Mouse (Mus musculus) thymus, postnatal 25 days (tissue): ENCODE measurements around the gene Pmepa1.
A peak's percentile ranks its signal among the peaks of the same experiment; 100 is the strongest.

ENCODE experiments used
- DNase-seq: peaks from one replicate; pipeline ENCODE4 v3.0.0; 2022

The Pmepa1 gene

DNA sequence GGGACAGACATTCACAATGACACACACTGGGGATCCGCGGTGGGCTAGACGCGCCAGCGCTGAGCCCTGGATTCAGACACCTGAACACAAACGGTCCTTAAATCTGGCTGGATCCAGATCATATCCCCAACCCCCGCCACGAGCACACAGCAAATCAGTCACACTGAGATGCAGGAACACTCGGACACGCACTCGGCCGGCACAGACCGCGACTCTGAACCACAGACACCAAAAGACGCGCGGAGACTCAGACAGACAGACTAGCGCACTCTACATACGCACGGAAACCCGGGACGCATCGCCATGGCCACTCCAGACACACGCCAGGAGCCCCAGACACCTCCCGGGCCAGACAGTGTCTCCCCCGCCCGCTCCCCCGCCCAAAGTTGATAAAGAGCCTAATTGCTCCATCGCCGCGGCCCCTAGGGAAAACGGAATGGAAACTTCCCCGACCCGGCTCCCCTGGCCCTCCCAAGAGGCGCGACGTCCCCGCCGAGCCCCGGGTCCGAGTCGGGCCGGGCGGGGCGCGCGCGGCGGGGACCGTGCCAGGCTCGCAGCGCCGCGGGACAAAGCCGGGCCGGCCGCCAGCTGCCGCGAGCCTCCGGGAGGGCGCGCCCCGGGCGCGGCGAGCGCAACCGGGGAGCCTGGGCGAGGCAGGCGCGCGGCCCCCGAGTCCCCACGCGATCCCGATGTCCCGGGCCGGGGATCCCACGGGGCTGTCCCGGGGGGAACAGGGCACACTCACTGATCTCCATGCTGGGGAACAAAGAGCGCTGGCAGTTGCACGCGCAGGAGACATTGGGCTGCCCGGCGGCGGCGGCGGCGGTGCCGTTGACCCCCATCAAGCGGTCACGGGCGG is 761 bp downstream of the Pmepa1 start:
- peak; percentile 51 for DNase-seq

DNA sequence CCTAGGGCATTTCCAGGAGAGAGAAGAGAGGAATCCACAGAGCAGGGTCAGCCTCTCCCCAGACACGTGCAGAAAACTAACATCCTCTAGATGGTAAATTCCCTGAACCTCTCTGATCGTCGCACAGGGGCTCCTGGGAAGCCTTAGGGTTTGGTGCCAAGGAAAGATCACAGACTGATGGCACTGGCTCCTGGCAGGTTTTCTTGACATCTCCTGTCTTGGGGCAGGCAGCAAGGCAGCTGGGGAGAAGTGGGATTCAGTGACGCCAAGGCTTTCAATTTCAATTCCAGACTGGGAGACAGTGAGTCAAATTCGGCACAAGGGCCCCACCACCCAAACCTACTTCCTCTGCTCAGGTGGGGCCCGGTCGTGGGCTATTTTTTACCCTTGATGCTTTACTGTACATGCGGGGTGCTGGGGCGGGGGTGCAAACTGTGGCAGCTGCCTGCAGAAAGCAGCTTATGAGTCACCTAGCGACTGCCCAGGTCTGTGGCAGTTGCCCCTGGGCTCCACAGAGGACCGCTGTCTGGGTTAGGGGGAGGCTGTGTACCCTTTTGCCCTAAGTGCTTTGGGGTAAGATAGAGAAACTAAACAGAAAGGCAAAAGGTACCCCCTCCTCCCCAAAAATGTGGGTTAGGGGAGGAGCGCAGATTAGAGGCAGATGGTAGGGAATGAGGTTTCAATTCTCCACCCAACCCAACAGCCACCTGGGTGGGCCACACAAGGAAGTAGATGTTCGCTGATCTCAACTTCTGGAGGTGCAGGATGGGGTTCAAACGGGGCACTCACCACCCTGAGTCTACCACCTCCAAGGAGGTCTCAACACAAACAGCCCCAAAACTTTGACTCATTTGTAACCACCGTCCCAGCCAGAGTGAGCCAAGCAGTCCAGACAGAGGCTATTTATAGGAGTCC is 1.6 kb downstream of the Pmepa1 start:
- peak; percentile 62 for DNase-seq

DNA sequence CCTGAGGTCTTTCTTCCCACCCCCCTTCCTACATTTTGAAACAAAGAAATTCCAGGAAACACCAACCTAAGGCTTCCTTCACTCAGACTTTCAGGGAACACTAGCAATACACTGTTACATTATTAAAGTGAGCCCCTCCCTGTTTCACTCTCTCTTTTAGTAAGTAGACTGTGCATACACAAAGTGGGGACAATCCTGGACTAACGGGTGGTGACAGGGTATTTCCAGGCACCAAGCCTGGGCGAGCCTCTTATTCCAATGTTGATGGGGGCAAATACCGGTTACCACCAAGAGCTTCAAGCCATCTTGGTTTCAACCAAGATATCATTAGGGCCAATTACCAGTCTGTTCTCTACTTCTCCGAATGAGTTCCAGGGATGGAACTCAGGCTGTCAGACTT is 2.4 kb downstream of the Pmepa1 start:
- no peak for DNase-seq

DNA sequence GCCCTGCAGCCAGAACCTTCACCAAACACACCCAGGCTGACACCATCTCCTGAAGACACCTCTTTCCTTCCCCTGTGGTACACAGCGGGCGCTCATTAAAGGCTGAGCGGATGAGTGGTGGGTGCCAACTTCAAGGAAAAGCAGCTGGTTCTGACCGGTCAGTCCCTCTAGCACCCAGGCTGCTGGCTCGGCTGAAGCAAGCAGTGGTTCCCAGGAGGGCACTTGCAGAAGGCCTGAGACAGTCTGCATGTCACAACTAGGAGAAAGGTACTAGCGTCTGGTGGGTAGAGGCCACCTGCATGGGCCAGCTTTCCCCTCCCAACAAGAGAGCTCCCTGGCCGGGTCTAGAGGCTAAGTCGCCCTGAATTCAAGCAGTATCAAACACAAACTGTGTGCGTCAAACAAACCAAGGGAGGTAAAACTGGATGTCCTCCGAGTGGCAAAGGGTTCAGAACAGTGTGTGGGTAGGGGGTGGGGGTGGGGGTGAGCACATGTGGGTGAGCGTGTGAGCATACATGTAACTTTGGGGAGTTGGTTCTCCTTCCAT is 3.9 kb downstream of the Pmepa1 start:
- DNase-seq, result no peak

DNA sequence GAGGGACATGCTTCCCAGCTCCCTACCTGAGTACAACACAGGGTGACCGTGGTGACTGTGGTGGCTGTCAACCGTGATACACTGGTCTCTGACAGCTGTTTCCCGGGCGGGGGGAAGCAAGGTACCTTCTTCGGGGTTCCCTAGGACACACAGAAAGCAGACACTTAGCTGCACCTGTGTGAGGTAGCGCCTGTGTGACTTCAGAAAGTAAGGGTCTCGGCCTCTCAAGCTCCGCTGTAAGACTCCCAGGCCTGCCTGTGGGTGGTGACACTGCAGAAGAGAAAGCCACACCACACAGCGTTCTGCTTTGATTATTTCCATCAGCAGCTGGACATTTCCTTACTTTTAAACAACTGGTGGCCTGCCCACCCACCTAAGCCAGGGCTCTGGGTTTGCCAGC is 4.8 kb downstream of the Pmepa1 start:
- peak; percentile 32 for DNase-seq

DNA sequence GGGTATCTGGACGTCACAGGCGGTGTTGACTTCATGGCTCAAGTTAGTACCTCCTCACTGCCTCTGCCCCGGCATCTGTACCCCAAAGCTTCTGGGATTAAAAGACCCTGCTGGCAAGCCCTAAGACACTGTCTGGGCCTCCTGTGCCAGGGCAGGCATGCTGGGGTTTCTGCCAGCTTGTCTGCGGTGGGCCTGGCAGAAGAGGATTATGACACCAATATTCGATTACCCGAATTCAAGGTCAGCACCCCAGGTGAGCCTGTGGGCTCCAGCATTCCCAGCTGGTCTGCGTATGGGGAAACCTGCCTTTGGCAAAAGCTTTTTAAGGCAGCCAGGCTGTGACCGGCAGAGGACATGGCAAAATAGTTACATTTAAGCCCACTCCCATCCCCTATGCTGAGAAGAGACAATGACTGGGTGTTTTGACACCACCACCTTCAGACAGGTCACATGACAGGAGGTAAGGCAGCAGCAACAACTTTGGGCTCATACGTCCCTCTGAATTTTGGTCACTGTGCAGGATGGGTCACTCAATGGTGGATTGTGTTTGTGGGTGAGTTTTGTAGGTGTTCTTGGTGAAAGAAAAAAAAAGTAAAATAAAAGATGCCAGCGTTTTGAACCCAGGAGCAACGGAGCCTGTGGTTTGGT is 5.6 kb downstream of the Pmepa1 start:
- DNase-seq, result no peak

DNA sequence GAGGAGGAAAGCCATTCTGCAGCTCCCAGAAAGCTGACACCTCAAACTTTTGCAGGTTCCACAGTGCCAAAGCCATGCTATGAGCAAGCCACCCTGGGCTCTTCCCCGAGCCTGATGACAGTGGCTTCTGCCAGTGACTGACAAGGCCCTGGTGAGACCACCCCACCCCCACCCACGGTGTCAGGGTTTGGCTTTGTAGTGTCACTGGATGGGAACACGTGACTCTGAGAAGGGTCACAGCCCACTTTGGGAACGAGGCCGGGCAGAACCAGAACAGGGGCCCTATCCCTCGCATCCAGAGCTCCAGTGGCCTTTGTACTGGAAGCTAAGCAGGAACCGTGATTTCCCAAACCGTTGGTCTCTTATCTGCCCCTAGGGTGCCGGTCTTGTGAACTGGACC is 6.1 kb downstream of the Pmepa1 start:
- no peak for DNase-seq

DNA sequence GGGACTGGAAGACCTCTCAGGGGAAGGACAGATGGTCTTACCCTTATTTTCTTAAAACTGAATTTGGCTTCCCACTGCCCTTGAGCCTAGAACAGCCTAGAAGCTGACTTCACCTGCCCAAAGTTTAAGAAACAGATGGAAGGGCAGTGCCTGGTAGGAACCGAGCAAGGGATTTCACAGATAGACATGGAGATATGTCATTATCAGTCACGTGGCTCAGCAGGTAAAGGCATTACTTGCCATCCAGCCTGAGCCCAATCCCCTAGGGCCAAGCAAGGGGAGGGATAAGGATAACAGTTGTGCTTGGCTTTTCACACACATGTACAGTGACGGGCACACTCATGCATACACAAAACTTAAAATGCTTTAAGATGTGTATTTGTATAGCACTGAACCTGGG is 8.8 kb downstream of the Pmepa1 start:
- DNase-seq, result no peak

DNA sequence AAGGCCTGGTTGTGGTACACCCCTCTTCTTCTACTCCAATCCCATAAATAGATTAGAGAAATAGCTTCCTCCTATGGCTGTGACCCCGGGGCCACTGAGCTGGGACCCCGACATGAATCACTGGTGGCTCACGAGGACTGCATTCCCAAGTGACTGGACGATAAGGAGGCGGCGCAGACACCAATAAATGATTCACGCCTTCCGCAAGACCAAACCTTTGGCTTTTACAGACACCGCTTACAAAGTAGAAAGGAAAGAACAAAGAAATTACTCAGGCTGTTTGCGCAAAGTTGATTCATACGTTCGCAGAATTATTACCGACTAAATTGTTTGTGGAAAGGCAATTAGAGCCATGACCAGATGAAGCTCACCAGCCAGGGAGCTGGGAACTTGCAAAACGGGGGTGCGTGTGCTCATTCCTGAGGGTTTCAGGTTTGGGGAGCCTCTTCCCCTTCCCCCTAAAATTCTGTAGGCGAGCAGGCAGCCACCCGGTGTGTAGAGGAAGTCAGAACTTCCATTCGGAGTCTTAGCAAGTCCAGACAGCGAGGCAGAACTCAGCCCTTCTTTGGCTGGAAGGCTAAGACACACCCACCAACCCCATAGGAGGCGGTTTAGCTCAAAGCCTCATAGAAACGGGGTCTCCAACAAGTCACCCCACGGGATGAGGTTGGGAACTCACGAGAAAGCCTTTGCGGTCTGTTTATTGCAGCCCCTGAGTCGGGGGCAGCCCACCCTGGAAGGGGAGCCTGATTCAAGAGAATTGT is 9.8 kb downstream of the Pmepa1 start:
- no peak for DNase-seq

DNA sequence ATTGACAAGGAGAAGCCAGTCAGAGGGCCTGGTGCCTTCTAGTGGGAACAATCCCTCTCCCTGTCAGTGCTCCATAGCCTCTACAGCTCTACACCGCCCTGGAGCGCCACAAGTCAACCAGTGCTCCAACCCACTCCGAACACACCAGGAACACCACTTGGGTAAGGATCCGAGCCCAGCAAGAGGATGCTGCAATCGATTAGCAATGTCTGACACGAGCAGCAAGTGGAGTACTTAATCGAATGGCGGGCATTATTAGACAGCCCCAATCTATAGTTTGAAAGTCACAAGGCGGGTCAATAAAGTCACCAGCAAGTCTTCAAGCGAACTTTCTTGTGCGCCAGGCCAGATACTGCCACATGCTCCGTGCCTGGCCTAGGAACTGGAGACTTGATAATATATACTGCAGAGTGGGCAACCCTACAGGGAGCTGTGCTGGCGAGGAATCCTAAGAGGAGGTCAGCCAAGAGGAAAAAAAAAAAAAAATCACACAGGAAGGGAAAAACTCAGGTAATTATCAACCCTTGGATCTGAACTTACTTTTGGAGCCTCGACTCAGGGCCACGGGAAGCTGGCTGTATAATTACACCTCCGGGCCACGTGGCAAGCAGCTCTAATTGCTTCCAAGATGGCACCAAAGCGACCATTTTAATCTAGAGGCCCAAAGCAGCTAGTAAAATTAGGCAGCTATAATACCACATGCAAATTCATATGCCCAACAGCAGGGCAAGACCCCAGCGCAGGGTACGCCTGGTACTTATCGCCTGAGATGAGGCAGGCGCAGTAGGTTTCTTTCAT is 10.7 kb downstream of the Pmepa1 start:
- DNase-seq, result no peak

DNA sequence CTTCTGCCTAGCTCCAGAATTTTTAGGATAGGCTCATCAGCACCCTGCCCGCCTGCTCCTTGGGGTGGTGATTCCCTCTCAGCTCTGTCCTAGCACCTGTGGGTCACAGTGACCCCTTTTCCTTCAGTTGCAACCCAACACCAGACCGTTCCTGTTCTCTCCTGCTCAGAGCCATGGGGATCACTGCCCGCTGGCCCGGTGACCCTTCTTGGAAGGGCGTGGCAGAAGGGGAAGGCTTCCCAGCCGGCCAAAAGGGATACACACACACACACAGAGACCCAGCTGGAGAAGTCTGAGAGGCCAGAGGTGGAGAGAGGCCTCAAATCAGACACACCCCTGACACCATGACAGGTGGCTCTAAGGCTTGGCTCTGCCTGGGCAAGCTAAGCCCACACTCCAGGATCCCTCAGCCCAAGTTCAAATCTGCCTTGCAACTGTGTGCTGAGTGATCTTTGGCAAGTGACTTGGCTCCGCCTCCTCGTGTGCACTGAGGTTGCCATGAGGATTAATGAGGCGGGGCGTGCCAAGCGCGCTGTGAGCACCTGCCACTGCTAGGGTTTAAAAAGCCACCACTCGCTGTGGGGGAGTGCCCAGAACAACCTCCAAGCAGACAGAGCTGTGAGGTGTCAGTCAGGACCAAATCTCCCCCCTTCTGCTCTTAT is 11.7 kb downstream of the Pmepa1 start:
- peak; percentile 75 for DNase-seq

DNA sequence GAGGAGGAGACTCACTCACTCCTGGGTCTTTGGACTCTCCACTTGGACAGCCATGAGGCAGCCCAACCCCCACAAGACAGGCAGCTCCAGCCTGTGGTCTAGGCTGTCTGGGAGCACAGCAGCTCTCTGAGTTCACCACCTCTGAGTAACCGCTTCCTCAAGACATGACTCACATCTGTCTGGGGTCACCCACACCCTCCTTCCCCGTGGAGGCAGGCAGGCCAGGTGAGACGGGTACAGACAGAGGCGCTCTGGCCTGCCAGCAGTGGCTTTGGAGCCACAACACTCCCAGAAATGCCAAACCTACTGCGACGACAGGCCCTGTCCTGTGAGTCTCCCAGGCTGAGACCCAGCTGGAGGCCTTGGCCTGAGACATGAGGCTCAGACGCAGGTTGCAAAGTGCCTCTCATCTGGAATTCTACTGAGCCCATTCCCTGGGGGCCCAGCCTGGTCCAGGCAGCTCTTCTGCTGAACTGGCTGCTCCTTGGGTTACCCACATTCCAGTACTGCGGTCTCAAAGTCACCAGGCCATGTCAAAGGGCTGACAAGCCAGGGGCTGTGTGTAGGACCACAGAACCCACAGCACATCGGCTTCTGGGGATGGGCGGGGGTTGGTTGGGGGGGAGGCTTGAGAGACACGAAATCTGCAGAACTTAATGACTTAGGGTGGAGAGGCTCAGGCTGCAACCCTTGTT is 12.6 kb downstream of the Pmepa1 start:
- DNase-seq, result peak; percentile 73

DNA sequence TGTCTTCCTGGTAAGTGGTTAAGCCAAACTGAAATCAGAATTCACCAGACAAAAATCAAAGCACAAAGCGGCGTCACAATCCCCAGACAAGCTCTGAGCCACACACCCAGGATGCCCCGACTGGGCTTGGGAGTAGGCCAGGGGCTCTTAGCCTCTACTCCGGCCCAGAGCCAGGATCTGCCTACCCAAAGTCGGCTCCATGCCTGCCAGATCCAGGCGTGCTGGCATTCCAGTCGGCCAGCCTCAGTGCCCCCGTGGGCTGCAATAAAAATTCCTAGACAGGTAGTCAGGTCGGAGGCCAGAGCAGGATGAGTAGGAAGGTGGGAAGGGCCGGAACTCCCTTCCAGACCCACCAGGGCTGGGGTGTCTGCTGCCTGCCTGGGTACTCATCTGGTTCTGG is 14.8 kb downstream of the Pmepa1 start:
- no peak for DNase-seq

DNA sequence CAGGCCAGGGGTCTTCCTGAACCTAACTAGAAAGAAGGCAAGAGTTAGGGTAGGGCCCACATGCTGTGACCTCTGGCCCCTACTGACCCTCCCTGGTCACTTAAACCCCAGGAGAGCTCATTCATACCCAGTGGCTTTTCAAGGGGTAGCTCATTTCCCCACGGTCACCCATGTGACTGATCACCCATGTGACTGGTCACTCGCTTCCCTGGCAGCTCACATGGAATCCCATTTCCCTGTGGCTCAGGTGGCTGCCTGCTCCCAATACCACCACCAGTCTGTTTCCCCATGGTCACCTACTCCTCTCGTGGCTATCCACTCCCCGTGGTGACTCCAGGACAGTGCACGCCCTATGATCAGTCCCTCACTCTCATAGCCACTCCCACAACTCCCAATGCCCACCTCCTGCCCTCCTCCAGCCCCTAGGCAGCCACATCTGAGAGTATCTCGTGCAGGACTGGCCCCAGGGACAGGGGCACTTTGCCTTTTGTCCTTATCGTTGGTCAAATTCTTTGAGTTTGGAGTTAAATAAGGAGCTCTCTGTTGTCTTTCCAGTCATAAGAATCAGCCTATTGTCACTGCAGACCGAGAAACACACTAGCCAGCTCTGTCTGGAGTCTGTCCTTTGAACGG is 17.8 kb downstream of the Pmepa1 start:
- no peak for DNase-seq

DNA sequence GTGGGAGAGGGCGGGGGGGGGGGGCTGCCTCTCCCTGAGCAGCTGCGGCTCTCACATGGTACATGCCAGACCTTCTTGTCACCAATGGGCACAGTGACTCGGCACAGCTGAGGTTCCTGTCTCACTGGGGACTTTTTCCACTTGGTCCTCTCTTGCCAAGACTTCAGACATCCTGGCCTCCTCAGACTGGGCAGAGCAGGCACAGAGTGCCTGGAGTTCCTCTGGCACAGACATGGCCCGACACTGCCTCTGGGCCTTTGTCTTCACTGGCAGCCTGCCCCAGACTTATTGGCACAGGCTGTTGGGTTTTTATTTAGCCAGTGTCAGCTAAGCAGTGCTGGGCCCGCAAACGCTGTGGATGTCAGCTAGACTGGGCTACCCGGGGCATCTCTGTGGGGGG is 18.7 kb downstream of the Pmepa1 start:
- no peak for DNase-seq

DNA sequence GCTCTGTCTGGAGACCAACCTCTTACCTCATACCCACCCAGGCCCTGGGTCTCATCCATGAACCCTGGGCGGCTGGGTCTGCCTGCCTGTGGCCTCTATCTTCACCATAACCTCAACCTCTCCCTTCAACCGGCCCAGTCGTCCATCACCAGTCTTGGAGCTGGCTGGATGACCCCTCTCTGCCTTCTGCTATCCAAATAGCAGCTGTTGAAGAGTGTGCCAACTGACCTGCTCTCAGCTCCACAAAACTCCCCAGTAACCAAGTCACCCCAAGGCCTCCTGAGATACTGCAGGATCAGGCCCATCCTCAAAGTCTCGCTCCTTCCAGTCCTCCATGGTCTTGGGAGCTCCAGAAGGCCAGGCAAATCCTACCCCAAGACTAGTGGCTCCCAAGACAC is 19.8 kb downstream of the Pmepa1 start:
- DNase-seq, result no peak

DNA sequence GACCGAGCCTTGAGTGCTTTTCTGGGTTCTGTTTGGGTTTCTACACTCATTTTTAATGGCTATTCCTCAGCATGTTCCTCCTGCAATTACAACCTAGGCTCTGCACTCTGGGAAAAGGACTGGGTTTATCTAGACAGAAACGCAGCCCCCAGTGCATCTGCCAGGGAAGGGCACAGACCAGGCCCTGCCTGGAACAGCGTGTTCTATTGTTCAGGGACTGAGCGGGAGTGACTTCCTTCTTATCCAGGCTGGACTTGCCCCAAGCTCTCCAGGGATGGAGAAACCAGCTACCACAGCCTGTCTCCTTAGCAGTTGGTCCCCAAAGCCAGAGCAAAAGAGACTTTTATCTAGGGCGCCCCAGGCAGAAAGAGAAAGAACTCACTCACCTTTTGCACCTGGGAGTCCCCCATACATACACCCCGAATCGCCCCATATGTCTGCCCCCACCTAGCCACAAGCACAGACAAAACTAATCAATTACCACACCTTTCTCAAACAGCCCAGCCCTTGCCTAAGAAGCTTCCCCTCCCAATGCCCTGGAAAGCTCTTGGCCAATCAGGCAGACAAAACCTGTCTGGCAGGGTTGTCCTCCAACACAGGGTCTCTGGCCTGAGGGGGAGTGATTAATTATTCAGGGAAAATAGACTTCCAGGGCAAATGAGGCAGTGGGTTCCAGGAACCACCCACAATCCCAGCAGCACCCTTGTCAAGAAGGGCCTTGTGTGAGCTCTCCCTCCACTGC is 20.4 kb downstream of the Pmepa1 start:
- DNase-seq, result no peak

DNA sequence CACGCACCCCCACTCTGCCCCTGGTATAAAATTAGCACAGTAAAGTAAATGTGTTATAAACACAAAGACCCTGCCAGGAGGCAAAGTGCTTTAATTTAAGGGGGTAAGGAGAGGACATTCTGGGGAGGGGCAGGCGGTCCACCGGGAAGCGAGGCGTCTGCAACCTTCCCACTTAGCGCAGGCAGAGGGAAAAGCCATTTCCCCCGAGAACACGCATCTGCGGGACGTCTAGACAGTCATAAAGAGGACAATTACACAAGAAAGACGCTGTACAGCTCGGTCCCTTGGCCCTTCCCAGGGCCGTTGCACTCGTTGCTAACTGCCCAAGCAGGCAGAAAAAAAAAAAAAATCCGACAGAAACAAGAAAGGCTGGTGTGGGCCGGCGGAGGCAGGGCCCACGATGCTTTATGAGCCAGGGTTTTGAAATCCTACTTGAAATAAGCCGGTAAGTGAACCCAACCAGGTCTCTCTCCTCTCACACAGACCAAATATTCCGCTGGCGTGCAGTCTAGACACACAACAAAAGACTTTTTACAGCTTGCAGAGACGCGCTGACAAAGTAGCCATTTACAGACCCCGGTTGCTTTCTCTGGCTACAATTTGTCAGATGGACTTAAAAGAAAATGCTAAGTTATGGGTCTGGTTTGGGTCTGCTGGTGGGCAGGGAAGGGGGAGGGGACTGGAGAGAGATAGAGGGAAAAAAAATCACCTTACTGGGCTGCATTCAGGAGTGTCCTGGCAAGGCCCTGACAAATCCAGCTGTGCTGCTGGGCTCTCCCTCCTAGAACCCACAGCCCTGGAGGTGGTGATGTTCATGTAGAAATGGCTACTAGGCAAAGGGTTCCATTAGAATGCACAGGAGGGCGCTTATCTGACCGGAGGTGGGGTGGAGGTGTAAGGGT is 22.3 kb downstream of the Pmepa1 start:
- no peak for DNase-seq
